Mouse (Mus musculus): ENCODE measurements around the gene Ttc12. TPM values are rescaled to one million over a fixed set of nuclear protein-coding genes. Genes with fewer than 3 reads are reported as not detected.

The Ttc12 gene
- polyA plus RNA-seq, 1 experiment from 2014 or later: 0.77 TPM

- no peaks in the 10 kb centered on the region for H3K4me1 ChIP-seq (replicated peaks; ENCODE audit: control insufficient read depth, insufficient read depth, low read length)
These were observed 90.0 kb downstream of the Ttc12 start for GRCm38 (mm10) chr9:49396006-49396405.

GRCm38 (mm10) chr9:49392242-49392641, 93.8 kb downstream of the Ttc12 start:
- WGBS: 59% methylated on average over 2 of the region's 2 CpGs
- DNase-seq (ENCODE audit: low spot score) (no peak), ATAC-seq (replicated peaks; ENCODE audit: low FRiP score) (no peak)
- Histone ChIP-seq H3K4me1 (replicated peaks; ENCODE audit: control insufficient read depth, insufficient read depth, low read length) (no peaks in the 10 kb centered on the region), H3K27me3 (replicated peaks; ENCODE audit: control insufficient read depth, insufficient read depth, low read length) (no peaks in the 10 kb centered on the region), H3K4me2 (no peak overlapping the region), H3K27ac (ENCODE audit: low read depth, low read length) (no peak overlapping the region), H3K9ac (ENCODE audit: low read depth, low read length) (no peak overlapping the region), H3K36me3 (ENCODE audit: control insufficient read depth, insufficient read depth, low read length) (no peaks in the 10 kb centered on the region), H3K9me3 (ENCODE audit: control insufficient read depth, low read length) (no peaks in the 10 kb centered on the region), H3K4me3 (ENCODE audit: low read depth, low read length) (no peak overlapping the region)

More at GRCm38 (mm10) chr9:49396006-49396405, 90.0 kb downstream of the Ttc12 start:
- Histone ChIP-seq H3K9ac (ENCODE audit: low read depth, low read length) (no peak overlapping the region), H3K4me3 (ENCODE audit: low read depth, low read length) (no peak overlapping the region), H3K4me2 (no peak overlapping the region), H3K27me3 (replicated peaks; ENCODE audit: control insufficient read depth, insufficient read depth, low read length) (no peaks in the 10 kb centered on the region), H3K36me3 (ENCODE audit: control insufficient read depth, insufficient read depth, low read length) (no peaks in the 10 kb centered on the region), H3K27ac (ENCODE audit: low read depth, low read length) (no peak overlapping the region), H3K9me3 (ENCODE audit: control insufficient read depth, low read length) (no peaks in the 10 kb centered on the region)
- ATAC-seq (replicated peaks; ENCODE audit: low FRiP score) (no peak), DNase-seq (ENCODE audit: low spot score) (no peak)

Other genes starting within 250 kb of the Ttc12 start
- gene Gm4894, start 235.7 kb downstream of the Ttc12 start, polyA plus RNA-seq (2014; fragmentation: Nextera tagmentation; extraction: Ambion mirVana): not detected in 2 replicates
- not detected in 2 replicates for gene Drd2, start 145.6 kb downstream of the Ttc12 start, polyA plus RNA-seq (2014; fragmentation: Nextera tagmentation; extraction: Ambion mirVana)
- not detected in 2 replicates for gene Ankk1, start 59.2 kb downstream of the Ttc12 start, polyA plus RNA-seq (2014; fragmentation: Nextera tagmentation; extraction: Ambion mirVana)

Data from liver, embryonic 11.5 days (tissue).